In the genomic region with DNA sequence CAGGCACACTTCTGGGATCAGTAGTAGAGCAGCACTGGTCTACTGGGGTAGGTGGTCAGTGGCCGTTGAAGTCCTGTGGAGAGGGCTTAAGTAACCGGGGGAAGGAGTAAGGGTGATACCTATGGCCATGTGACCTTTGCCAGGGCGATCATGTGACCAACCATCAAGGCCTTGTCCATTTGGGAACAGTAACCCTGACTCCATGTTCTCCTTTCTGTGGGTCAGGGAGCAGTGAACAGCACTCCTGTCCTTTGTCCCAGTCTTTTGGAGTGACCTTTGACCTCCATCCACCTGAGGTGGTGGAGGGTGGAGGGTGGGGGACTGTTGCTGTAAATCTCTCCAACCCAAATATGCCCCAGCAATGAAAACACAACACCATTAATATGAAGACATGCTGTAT, we compare ENCODE assay signal across 31 mouse cellular contexts. TPM values are rescaled to one million over a fixed set of nuclear protein-coding genes. Genes with fewer than 3 reads are reported as not detected.
DNase-seq lines count a peak whose midpoint lies in the region; ATAC-seq and TF ChIP-seq lines count a peak whose summit lies in the region.
"Had no signal": no experiment of that assay in that cellular context is flagged by ENCODE, and none has a peak within 500 bp of the region (broad histone marks: within the 10 kb centered on the region; RNA-seq: fewer than 3 reads in every experiment).

No protein-coding gene starts in this region.

- H3K27ac ChIP-seq in embryonic facial prominence, embryonic 15.5 days (replicated peaks): no peak overlapping the region
- no peak overlapping the region for H3K27ac ChIP-seq in embryonic facial prominence, embryonic 10.5 days (replicated peaks)
- no peak overlapping the region for H3K27ac ChIP-seq in CH12.LX (ENCODE audit: insufficient read depth, low read depth)
- H3K27ac ChIP-seq in midbrain, embryonic 13.5 days: no peak overlapping the region
- H3K27ac ChIP-seq: embryonic facial prominence, embryonic 13.5 days; forebrain, embryonic 10.5 days; forebrain, embryonic 13.5 days; hindbrain, embryonic 10.5 days; hindbrain, embryonic 13.5 days; intestine, embryonic 15.5 days had no signal

- TF ChIP-seq POLR2A in CH12.LX (IDR thresholded peaks at IDR 0.05; ENCODE audit: low read depth, low read length): no peak

- no peak for TF ChIP-seq CTCF in CH12.LX (conservative IDR thresholded peaks at IDR 0.05 in 1 of 2, IDR thresholded peaks at IDR 0.05 in 1 of 2; ENCODE audit: low read depth in 2 of 2, low read length in 2 of 2)

- 0 out of 2 replicates have a peak, but pooled peaks have one; percentile 36 for ATAC-seq in embryonic facial prominence, embryonic 15.5 days (ENCODE audit: insufficient number of reproducible peaks, low FRiP score, low TSS enrichment, low read depth)
- no peak for ATAC-seq in midbrain, embryonic 13.5 days
- ATAC-seq: forebrain, embryonic 13.5 days; forebrain, embryonic 16.5 days; hindbrain, embryonic 16.5 days; intestine, embryonic 15.5 days had no signal

- no peaks in the 10 kb centered on the region for H3K36me3 ChIP-seq in embryonic facial prominence, embryonic 15.5 days
- no peaks in the 10 kb centered on the region for H3K36me3 ChIP-seq in embryonic facial prominence, embryonic 10.5 days (replicated peaks)
- H3K36me3 ChIP-seq in CH12.LX (replicated peaks in 1 of 2; ENCODE audit: control insufficient read depth in 1 of 2, insufficient read depth in 1 of 2, low read length in 1 of 2): no peaks in the 10 kb centered on the region
- no peaks in the 10 kb centered on the region for H3K36me3 ChIP-seq in midbrain, embryonic 13.5 days
- H3K36me3 ChIP-seq: embryonic facial prominence, embryonic 13.5 days; forebrain, embryonic 10.5 days; hindbrain, embryonic 10.5 days; hindbrain, embryonic 13.5 days; intestine, embryonic 15.5 days had no signal

- intact Hi-C loops in left cerebral cortex, postnatal 14 days (cut with DNase I): no loop called here

- TF ChIP-seq EP300 in CH12.LX (IDR thresholded peaks at IDR 0.05; ENCODE audit: low read length): no peak

- no peak overlapping the region for H3K4me2 ChIP-seq in embryonic facial prominence, embryonic 15.5 days (replicated peaks)
- H3K4me2 ChIP-seq in CH12.LX (ENCODE audit: insufficient read depth, low read depth, poor library complexity, severe bottlenecking): no peak overlapping the region
- H3K4me2 ChIP-seq in midbrain, embryonic 13.5 days (replicated peaks): no peak overlapping the region
- H3K4me2 ChIP-seq: embryonic facial prominence, embryonic 13.5 days; forebrain, embryonic 13.5 days; heart, embryonic 11.5 days; hindbrain, embryonic 13.5 days; intestine, embryonic 15.5 days had no signal

- H3K9ac ChIP-seq in embryonic facial prominence, embryonic 15.5 days: no peak overlapping the region
- no peak overlapping the region for H3K9ac ChIP-seq in CH12.LX (ENCODE audit: insufficient read depth, low read depth)
- H3K9ac ChIP-seq in midbrain, embryonic 13.5 days (replicated peaks): no peak overlapping the region
- H3K9ac ChIP-seq: embryonic facial prominence, embryonic 13.5 days; forebrain, embryonic 13.5 days; hindbrain, embryonic 13.5 days; intestine, embryonic 15.5 days had no signal

- no peak for DNase-seq in embryonic facial prominence, embryonic 10.5 days (ENCODE audit: low spot score)
- DNase-seq in CH12.LX (ENCODE audit: extremely low read depth): no peak
- peak; percentile 73 for DNase-seq in ES-CJ7 (ENCODE audit: low read depth, low spot score)
- peak; percentile 78 for DNase-seq in R1 (ENCODE audit: low read depth, low spot score)
- DNase-seq in left cerebral cortex, postnatal 14 days (ENCODE audit: low spot score in 2 of 2): no peak
- no peak for DNase-seq in spleen, postnatal 14 days (ENCODE audit: low spot score in 2 of 2)
- DNase-seq: adrenal gland, adult 8-10 months; adrenal gland, postnatal 25 days; cerebellum, adult 11-12 months; cerebellum, adult 9-10 months; cerebellum, postnatal 14 days; gastrocnemius, postnatal 10 days; gastrocnemius, postnatal 36 days; heart, postnatal 36 days; kidney, adult 11 months had no signal

- in situ Hi-C loops in CH12.LX (cut with MboI; ENCODE audit: low pct_ligation_motif_present, low pct_unique_long_range_greater_than_20kb, low sequenced_read_pairs): no loop called here

- TF ChIP-seq RAD21 in CH12.LX (IDR thresholded peaks at IDR 0.05; ENCODE audit: low read depth, low read length): no peak

- H3K27me3 ChIP-seq in embryonic facial prominence, embryonic 15.5 days: no peaks in the 10 kb centered on the region
- H3K27me3 ChIP-seq in embryonic facial prominence, embryonic 10.5 days (replicated peaks; ENCODE audit: low read depth, poor library complexity, severe bottlenecking): no peaks in the 10 kb centered on the region
- peaks cover 1% of the 10 kb centered on the region for H3K27me3 ChIP-seq in CH12.LX (replicated peaks)
- no peaks in the 10 kb centered on the region for H3K27me3 ChIP-seq in midbrain, embryonic 13.5 days
- H3K27me3 ChIP-seq: embryonic facial prominence, embryonic 13.5 days; forebrain, embryonic 13.5 days; intestine, embryonic 15.5 days had no signal

- H3K79me2 ChIP-seq in CH12.LX (replicated peaks; ENCODE audit: control insufficient read depth, extremely low read depth, insufficient read depth, poor library complexity, severe bottlenecking): no peaks in the 10 kb centered on the region

- no peaks in the 10 kb centered on the region for H3K4me1 ChIP-seq in embryonic facial prominence, embryonic 15.5 days
- no peaks in the 10 kb centered on the region for H3K4me1 ChIP-seq in embryonic facial prominence, embryonic 10.5 days
- H3K4me1 ChIP-seq in CH12.LX (ENCODE audit: control insufficient read depth in 1 of 2, insufficient read depth in 2 of 2): 0 out of 4 replicates have a peak, but pooled peaks cover 2 to 3% of the 10 kb centered on the region in 2 experiments
- no peaks in the 10 kb centered on the region for H3K4me1 ChIP-seq in midbrain, embryonic 13.5 days (replicated peaks)
- H3K4me1 ChIP-seq: embryonic facial prominence, embryonic 13.5 days; forebrain, embryonic 10.5 days; forebrain, embryonic 13.5 days; hindbrain, embryonic 10.5 days; hindbrain, embryonic 13.5 days; intestine, embryonic 15.5 days had no signal

- H3K4me3 ChIP-seq in embryonic facial prominence, embryonic 15.5 days (replicated peaks): no peak overlapping the region
- H3K4me3 ChIP-seq in embryonic facial prominence, embryonic 10.5 days: no peak overlapping the region
- H3K4me3 ChIP-seq in CH12.LX (replicated peaks in 1 of 3; ENCODE audit: low read depth in 2 of 3, low read length in 2 of 3, poor library complexity in 1 of 3): no peak overlapping the region
- H3K4me3 ChIP-seq in midbrain, embryonic 13.5 days (replicated peaks): no peak overlapping the region
- H3K4me3 ChIP-seq: embryonic facial prominence, embryonic 13.5 days; forebrain, embryonic 10.5 days; forebrain, embryonic 13.5 days; hindbrain, embryonic 10.5 days; hindbrain, embryonic 13.5 days; intestine, embryonic 15.5 days had no signal

- dilution Hi-C loops in CH12.LX (cut with MboI; ENCODE audit: extremely low pct_ligation_motif_present, extremely low pct_unique_long_range_greater_than_20kb, low sequenced_read_pairs): no loop called here

- WGBS in embryonic facial prominence, embryonic 15.5 days: 80% methylated on average over 3 of the region's 3 CpGs
- 82% methylated on average over 3 of the region's 3 CpGs for WGBS in embryonic facial prominence, embryonic 10.5 days
- 94% methylated on average over 3 of the region's 3 CpGs for WGBS in midbrain, embryonic 13.5 days

- no peaks in the 10 kb centered on the region for H3K9me3 ChIP-seq in embryonic facial prominence, embryonic 15.5 days (replicated peaks)
- no peaks in the 10 kb centered on the region for H3K9me3 ChIP-seq in embryonic facial prominence, embryonic 10.5 days
- no peaks in the 10 kb centered on the region for H3K9me3 ChIP-seq in CH12.LX (replicated peaks; ENCODE audit: low read length)
- no peaks in the 10 kb centered on the region for H3K9me3 ChIP-seq in midbrain, embryonic 13.5 days
- H3K9me3 ChIP-seq: embryonic facial prominence, embryonic 13.5 days; forebrain, embryonic 10.5 days; forebrain, embryonic 13.5 days; hindbrain, embryonic 10.5 days; hindbrain, embryonic 13.5 days; intestine, embryonic 15.5 days had no signal

RNA-seq across cellular contexts. Expression of a gene that starts 1.2 kb away (rescaled TPM):
- polyA plus RNA-seq in embryonic facial prominence, embryonic 15.5 days (2015; fragmentation: Nextera tagmentation; extraction: Ambion mirVana): 0.27 and 0.29 TPM in 2 replicates
- 0.44 and 0.52 TPM in 2 replicates for polyA plus RNA-seq in embryonic facial prominence, embryonic 10.5 days (2016; fragmentation: Nextera tagmentation; extraction: Ambion mirVana)
- 0.08 TPM in 1 of 2 replicates, not detected in the other for total RNA-seq in CH12.LX (2012; rRNA removed)
- total RNA-seq in CH12.LX (2014; rRNA removed): not detected in 2 replicates
- polyA plus RNA-seq in CH12.LX (2012; ENCODE audit: insufficient read length, low read depth): 0.29 and 0.35 TPM in 2 replicates
- under 1 TPM in 1 of 2 experiments, not detected in 1; 0.18 TPM for total RNA-seq in left cerebral cortex, postnatal 14 days (2021)
- polyA plus RNA-seq in midbrain, embryonic 13.5 days (2015; fragmentation: Nextera tagmentation; extraction: Ambion mirVana): 0.43 and 0.74 TPM in 2 replicates
- total RNA-seq: gastrocnemius, adult 18-20 months; gastrocnemius, postnatal 36 days; heart, adult 8-10 months; heart, postnatal 36 days had no signal

RNA-seq across cellular contexts. Expression of a gene that starts 2.2 kb away (rescaled TPM):
- 0.16 TPM in 1 of 2 replicates, not detected in the other for polyA plus RNA-seq in embryonic facial prominence, embryonic 15.5 days (2015; fragmentation: Nextera tagmentation; extraction: Ambion mirVana)
- not detected in 2 replicates for polyA plus RNA-seq in embryonic facial prominence, embryonic 10.5 days (2016; fragmentation: Nextera tagmentation; extraction: Ambion mirVana)
- total RNA-seq in CH12.LX (2012; rRNA removed) (not detected in 2 replicates), CH12.LX (2014; rRNA removed) (not detected in 2 replicates)
- polyA plus RNA-seq in CH12.LX (2012; ENCODE audit: insufficient read length, low read depth): not detected in 2 replicates
- not detected for total RNA-seq in left cerebral cortex, postnatal 14 days (2021)
- not detected in 2 replicates for polyA plus RNA-seq in midbrain, embryonic 13.5 days (2015; fragmentation: Nextera tagmentation; extraction: Ambion mirVana)
- total RNA-seq: gastrocnemius, adult 18-20 months; gastrocnemius, postnatal 10 days; gastrocnemius, postnatal 36 days; granulocyte monocyte progenitor cell, adult 5-6 weeks; heart, adult 8-10 months; heart, postnatal 36 days had no signal
- polyA plus RNA-seq: brain, embryonic 14.5 days; embryonic facial prominence, embryonic 13.5 days; forebrain, embryonic 10.5 days; forebrain, embryonic 13.5 days; forebrain, embryonic 16.5 days; heart, embryonic 11.5 days; heart, embryonic 14.5 days; hindbrain, embryonic 10.5 days; hindbrain, embryonic 16.5 days; intestine, embryonic 15.5 days had no signal

RNA-seq across cellular contexts. Expression of a gene that starts 45.7 kb away (rescaled TPM):
- polyA plus RNA-seq in embryonic facial prominence, embryonic 15.5 days (2015; fragmentation: Nextera tagmentation; extraction: Ambion mirVana): 7.5 and 9.9 TPM in 2 replicates
- 4.0 and 5.3 TPM in 2 replicates for polyA plus RNA-seq in embryonic facial prominence, embryonic 10.5 days (2016; fragmentation: Nextera tagmentation; extraction: Ambion mirVana)
- 0.46 and 1.1 TPM in 2 replicates for total RNA-seq in CH12.LX (2012; rRNA removed)
- total RNA-seq in CH12.LX (2014; rRNA removed): 0.16 TPM in 1 of 2 replicates, not detected in the other
- polyA plus RNA-seq in CH12.LX (2012; ENCODE audit: insufficient read length, low read depth): 0.34 and 0.35 TPM in 2 replicates
- 1 to 10 TPM; 2.1 to 2.4 TPM for total RNA-seq in left cerebral cortex, postnatal 14 days (2021)
- 4.0 and 6.3 TPM in 2 replicates for polyA plus RNA-seq in midbrain, embryonic 13.5 days (2015; fragmentation: Nextera tagmentation; extraction: Ambion mirVana)

RNA-seq across cellular contexts. Expression of a gene that starts 58.8 kb away (rescaled TPM):
- polyA plus RNA-seq in embryonic facial prominence, embryonic 15.5 days (2015; fragmentation: Nextera tagmentation; extraction: Ambion mirVana): 53.9 and 56.9 TPM in 2 replicates
- 70.9 and 73.1 TPM in 2 replicates for polyA plus RNA-seq in embryonic facial prominence, embryonic 10.5 days (2016; fragmentation: Nextera tagmentation; extraction: Ambion mirVana)
- total RNA-seq in CH12.LX (2012; rRNA removed): 20.3 and 24.4 TPM in 2 replicates
- total RNA-seq in CH12.LX (2014; rRNA removed): 15.9 and 17.1 TPM in 2 replicates
- 39.7 and 40.4 TPM in 2 replicates for polyA plus RNA-seq in CH12.LX (2012; ENCODE audit: insufficient read length, low read depth)
- 10 to 100 TPM; 66.8 to 67.9 TPM for total RNA-seq in left cerebral cortex, postnatal 14 days (2021)
- 74.6 and 90.0 TPM in 2 replicates for polyA plus RNA-seq in midbrain, embryonic 13.5 days (2015; fragmentation: Nextera tagmentation; extraction: Ambion mirVana)

Comparison
In these comparisons a context has a peak if more than half of its experiments do, and no peak if none do; other contexts are left out.
1. DNase-seq: peak in ES-CJ7 (single experiment) and R1 (single experiment); none in embryonic facial prominence, embryonic 10.5 days (single experiment), CH12.LX (single experiment), left cerebral cortex, postnatal 14 days (0 of 2) and spleen, postnatal 14 days (0 of 2).